Mouse (Mus musculus): ENCODE data around the gene Aldh4a1.

- TF ChIP-seq CTCF (IDR thresholded peaks at IDR 0.05; ENCODE audit: borderline replicate concordance, insufficient read depth, low read depth, low read length), result peak; percentile 79
- TF ChIP-seq POLR2A (IDR thresholded peaks at IDR 0.05; ENCODE audit: borderline replicate concordance, insufficient read depth, low read length), result no peak
Measured at GRCm38 (mm10) chr4:139684639-139685017, 62.0 kb downstream of the Aldh4a1 start.
